Mouse (Mus musculus) heart, postnatal 10 days (tissue): Measurements from ENCODE around the gene C1rb. TPM values are rescaled to one million over a fixed set of nuclear protein-coding genes. Genes with fewer than 3 reads are reported as not detected.
A peak's percentile ranks its signal among the peaks of the same experiment; 100 is the strongest.
"Not testable (repeated sequence)": the region's sequence is repeated elsewhere in the genome, so short reads cannot be mapped to it uniquely, and the experiment has no call there.

ENCODE experiments used
- DNase-seq, 2 experiments: peaks; one replicate each; pipeline ENCODE4 v3.0.0; 2021
- intact Hi-C: fragments of 180-260 bp; cut with DNase I; formaldehyde crosslinking; loops from one replicate; pipeline ENCODE4 v1.15.1; 2025
- total RNA-seq, 2 experiments: library from RNA; stranded (reverse); gene quantifications; 2 replicates each; pipeline ENCODE4 v1.2.3; 2021

Gene C1rb
- total RNA-seq, result under 1 TPM; 0.74 to 0.79 TPM

GRCm38 (mm10) chr6:124570026-124570425 lies at the start of gene C1rb:
C1rb (plus strand) TSS chr6:124570294.
- peak; percentile 65 to 82 for DNase-seq
- intact Hi-C loops, result loop anchor here (2.0 to 5.0 kb wide), 3 partner anchors 51 to 189 kb away; no protein-coding TSS in a partner anchor

DNA sequence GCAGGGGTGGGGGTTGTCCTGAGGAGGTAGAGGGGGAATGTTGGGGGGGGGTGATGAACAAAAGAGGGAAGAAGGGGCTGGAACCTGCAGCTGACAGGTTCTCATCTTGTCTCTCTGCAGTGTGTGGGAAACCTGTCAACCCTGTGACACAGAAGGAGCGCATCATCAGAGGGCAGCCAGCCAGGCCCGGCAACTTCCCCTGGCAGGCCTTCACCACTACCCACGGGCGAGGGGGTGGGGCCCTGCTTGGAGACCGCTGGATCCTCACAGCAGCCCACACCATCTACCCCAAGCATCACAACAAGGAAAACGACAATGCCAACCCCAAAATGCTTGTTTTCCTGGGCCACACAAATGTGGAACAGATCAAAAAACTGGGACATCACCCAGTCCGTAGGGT lies 48.0 kb upstream of the C1rb start:
- intact Hi-C loops, DNase-seq: not testable (repeated sequence)

GRCm38 (mm10) chr6:124527881-124528280 lies 42.2 kb upstream of the C1rb start:
- DNase-seq, result no peak
- intact Hi-C loops, result no loop called here

DNA sequence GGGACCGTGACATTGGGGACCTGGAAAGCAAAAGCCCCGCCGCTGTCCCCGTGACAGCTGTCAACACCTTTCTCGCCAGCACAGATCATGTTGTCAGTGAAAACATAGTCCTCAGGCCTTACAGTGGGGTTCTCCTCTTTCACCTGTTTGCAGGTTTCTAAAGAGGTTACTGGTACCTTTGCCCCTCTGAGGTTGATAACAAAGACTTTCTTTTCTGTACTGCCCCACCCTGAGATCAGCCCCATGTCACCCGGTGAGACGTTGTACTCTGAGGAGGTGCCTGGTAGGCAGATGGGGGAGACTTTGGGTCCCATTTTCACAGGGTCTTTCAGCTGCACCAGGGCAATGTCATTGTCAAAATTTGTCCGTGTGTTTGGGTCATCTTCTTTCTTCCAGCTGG lies 39.0 kb upstream of the C1rb start:
- intact Hi-C loops, result no loop called here
- no peak for DNase-seq

DNA sequence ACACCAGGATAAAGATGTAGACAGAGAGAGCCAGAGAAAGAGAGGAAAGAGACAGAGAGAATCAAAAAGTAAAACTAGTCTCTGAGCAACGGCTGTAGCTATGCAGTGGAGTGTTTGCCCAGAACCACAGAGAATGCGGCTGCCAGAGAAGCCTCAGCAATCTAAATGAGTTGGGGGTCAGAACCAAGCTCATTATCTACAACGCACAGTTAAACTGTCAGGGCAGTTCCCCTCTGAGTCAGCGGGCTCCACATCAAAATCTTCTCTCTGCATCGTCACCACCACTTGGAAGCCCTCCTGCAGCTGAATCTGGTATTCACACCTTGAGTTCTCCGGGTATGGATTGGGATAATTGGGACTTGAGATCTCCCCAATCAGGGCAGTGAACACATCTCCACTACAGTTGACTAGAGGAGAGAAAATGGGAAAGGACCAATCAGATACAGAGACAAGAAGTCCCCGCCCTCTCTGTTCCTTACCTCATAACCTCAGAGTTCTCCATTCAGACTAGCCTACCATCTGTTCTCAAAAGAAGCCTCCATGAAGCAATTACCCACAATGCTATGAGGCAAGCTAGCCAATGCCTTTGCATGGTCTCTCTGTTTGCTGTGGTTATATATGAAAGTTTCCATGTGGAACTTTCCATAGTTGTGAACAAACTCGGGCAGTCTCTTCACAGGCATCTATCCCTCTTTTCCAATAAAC lies 33.8 kb upstream of the C1rb start:
- not testable (repeated sequence) for DNase-seq
- intact Hi-C loops, result loop anchor here (5.0 kb wide), 1 partner anchor 96 kb away; no protein-coding TSS in a partner anchor

GRCm38 (mm10) chr6:124541176-124541575 lies 28.9 kb upstream of the C1rb start:
- intact Hi-C loops, result loop anchor here (5.0 to 10.0 kb wide), 2 partner anchors 59 to 276 kb away; no protein-coding TSS in a partner anchor

DNA sequence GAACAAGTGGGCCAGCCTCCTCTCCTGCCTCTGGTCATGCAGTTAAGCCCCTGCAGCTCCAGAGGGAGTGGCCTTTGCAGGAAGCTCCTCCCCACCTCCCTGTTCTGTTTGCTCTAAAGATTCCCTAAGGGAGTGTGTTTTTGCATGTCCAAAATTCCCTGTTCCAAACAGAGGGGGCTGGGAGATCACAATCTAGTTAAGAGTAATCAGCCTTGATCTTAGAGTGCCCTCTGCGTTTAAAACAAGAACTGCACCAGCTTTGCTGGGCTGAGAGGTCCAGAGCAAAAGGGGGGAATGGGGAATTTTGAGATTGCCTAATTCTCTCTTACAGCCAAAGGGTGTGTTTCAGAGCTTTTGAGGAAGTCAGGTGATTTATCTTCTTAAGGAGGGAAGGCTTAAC lies 27.8 kb upstream of the C1rb start, which contains the start of gene C1s1:
Gene C1s1 (minus strand): TSS at position 76 of the 400 bp plus-strand sequence.
- intact Hi-C loops, result loop anchor here (5.0 to 10.0 kb wide), 2 partner anchors 60 to 277 kb away; no protein-coding TSS in a partner anchor
- DNase-seq, result peak; percentile 32 to 53

More at GRCm38 (mm10) chr6:124541176-124541575, 28.9 kb upstream of the C1rb start:
- not testable (repeated sequence) for DNase-seq

- intact Hi-C loops, result loop anchor here (5.0 to 10.0 kb wide), 2 partner anchors 62 to 280 kb away; no protein-coding TSS in a partner anchor
- DNase-seq, result peak; percentile 35 to 44
Measured at GRCm38 (mm10) chr6:124544466-124544865, 25.6 kb upstream of the C1rb start.

DNA sequence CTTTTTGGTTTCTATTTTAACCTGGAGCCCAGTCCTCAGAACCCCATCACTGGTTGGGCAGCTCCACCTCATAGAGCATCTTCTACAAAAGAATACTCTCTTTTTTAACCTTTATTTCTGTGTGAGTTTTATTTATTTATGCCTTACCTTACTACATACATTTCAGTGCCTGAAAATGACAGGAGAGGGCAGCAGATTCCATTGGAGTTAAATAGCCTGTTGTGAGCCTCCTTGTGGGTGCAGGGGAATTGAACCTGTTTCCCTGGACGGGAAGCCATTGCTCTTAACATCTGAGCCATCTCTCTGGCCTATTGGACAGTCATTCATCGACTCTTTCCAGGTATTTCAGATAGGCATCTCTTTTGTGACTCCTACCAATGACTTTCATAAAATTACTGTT lies 24.7 kb upstream of the C1rb start:
- DNase-seq, result no peak
- intact Hi-C loops, result loop anchor here (10.0 kb wide), 1 partner anchor 281 kb away; no protein-coding TSS in a partner anchor

GRCm38 (mm10) chr6:124547979-124548378 lies 22.1 kb upstream of the C1rb start:
- DNase-seq, result not testable (repeated sequence)
- intact Hi-C loops, result loop anchor here (10.0 kb wide), 1 partner anchor 283 kb away; no protein-coding TSS in a partner anchor

GRCm38 (mm10) chr6:124549023-124549550 lies 21.0 kb upstream of the C1rb start:
- no peak for DNase-seq
- intact Hi-C loops, result loop anchor here (10.0 kb wide), 1 partner anchor 284 kb away; no protein-coding TSS in a partner anchor

DNA sequence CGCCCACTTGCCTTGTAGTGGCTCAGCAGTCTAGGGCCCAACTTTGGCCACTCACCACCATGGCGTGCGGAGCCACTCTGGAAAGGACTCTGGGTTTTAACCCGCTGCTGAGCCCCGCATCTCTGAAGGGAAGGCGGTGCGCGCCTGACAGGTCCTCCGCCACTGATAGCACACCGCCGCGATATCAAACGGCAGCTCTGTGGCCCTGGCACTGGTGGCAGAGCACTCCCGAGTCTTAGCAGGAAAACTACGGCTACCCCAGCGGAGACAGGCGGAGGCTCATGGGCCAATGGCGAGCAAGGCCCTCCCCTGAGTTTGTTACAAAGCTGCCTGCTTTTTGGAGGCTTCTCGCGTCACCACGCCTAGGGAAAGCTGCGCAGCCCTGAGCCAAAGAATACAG lies 17.3 kb upstream of the C1rb start:
- intact Hi-C loops, result no loop called here
- no peak for DNase-seq

DNA sequence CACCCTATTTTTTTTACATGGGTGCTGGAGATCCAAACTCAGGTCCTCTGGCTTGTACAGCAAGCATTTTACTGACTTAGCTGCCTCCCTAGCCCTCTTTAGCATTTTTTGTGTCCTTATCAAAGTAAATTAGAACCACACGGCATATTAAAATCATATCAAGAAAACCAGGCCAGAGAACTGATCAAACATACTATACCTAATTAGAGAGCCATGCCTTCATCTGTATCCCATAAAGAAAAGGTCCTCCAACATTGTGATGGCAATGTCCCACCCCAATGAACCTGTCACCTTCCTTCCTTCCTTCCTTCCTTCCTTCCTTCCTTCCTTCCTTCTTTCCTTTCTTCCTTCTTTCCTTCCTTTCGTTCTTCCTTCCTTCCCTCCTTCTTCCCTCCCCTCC lies 14.1 kb upstream of the C1rb start:
- intact Hi-C loops, DNase-seq: not testable (repeated sequence)

- intact Hi-C loops, DNase-seq: not testable (repeated sequence)
Measured at GRCm38 (mm10) chr6:124561156-124561555, 8.9 kb upstream of the C1rb start.

GRCm38 (mm10) chr6:124561611-124562010 lies 8.5 kb upstream of the C1rb start:
- DNase-seq, intact Hi-C loops: not testable (repeated sequence)

- intact Hi-C loops, DNase-seq: not testable (repeated sequence)
Measured at GRCm38 (mm10) chr6:124575155-124575678, 5.1 kb downstream of the C1rb start.

- peak; percentile 5 to 15 for DNase-seq
- intact Hi-C loops, result not testable (repeated sequence)
Measured at GRCm38 (mm10) chr6:124580155-124580554, 10.1 kb downstream of the C1rb start.

- DNase-seq, result no peak
- intact Hi-C loops, result no loop called here
Measured at GRCm38 (mm10) chr6:124582231-124582630, 12.1 kb downstream of the C1rb start.

DNA sequence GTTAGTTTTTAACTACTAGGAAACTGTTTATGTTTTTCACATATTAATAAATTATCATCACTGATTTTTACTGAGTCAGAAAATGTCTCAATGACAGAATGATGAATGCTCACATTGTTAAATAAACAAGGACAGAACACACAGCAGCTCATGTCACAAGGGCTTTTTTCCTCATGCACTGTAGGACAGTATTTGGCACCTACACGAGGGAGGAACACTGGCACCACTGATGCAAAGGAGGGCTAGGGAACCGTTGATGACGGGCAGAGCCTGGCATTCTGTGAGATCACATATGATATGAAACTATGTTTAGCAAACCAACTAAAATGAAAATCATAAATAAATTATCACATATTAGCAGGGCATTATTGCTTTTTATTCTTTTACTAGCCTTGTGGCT lies 14.8 kb downstream of the C1rb start:
- intact Hi-C loops, result no loop called here
- no peak for DNase-seq

DNA sequence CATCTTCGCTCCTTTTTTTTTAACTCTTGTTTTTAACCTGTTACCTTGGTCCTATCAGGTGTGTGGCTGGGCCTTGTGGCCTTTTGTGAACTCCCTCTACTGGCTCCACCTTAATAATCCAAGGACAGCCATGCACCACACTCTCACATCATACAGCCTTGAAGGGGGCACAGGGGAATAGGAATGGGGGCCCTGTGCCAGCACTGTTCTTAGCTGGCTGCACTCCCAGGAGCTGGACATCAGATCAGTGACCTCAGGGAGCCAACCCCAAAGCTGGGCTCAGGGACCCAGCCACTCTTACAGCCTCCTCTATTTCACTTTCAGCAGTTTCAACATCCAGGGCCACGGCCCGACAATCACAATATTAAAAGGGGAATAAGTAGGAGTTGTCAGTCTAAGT lies 15.7 kb downstream of the C1rb start:
- DNase-seq, result peak; percentile 53 to 61
- intact Hi-C loops, result no loop called here

GRCm38 (mm10) chr6:124586266-124586665 lies 16.2 kb downstream of the C1rb start:
- intact Hi-C loops, result no loop called here

More at GRCm38 (mm10) chr6:124586266-124586665, 16.2 kb downstream of the C1rb start:
- DNase-seq, result no peak
